Mouse (Mus musculus): Measurements from ENCODE around the gene Eif2s2.

DNA sequence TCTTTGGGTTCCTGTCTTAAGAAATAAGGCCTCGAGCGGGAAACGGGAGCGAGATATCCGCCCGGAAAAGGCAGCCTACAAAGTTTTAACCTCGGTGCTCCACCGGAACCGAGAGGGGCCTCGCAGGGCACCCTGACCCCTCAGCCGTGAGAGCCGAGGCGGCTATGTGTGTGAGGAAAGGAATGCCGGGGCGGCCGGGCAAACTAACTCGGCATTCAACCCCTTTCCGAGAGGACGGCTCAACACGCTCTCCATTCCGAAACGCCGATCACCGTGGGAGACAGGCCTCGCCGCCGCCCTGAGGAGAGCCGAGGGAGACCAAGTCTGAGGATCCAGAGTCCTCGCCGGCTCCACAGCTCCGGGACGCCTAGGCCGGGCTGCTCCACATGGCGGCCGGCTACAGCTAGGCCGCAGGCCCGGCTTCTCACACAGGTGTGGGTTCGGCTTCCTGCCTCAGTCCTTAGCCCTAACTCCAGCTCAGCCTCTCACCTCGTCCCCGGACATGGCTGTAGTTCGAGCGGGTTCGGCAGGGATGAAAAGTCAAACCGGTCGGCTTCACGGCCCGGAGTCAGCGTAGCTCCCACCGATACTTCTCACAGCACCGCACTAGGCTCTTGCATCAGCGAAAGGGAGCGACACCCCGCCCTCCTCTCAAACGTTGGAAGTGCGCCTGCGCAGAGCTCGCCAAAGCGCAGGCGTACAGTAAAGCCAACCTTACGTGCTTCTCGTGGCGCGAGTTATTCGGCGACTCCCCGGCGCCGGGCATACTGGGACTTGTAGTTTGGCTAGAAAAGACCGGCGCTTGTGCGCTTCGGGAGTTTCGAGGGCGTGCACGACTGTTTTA, at the start of gene Eif2s2:
- TF ChIP-seq ELF1 (IDR thresholded peaks at IDR 0.05; ENCODE audit: low read depth, low read length) = peak; percentile 65
- peak; percentile 28; the same call in 1 of the 2 replicates for TF ChIP-seq BHLHE40 (IDR thresholded peaks at IDR 0.05; ENCODE audit: low read depth, low read length)
- peak; percentile 96 for TF ChIP-seq HCFC1 (IDR thresholded peaks at IDR 0.05; ENCODE audit: low read depth, low read length)
- 0 out of 2 replicates have a peak, but pooled peaks have one; percentile 65 for TF ChIP-seq TBP (conservative IDR thresholded peaks at IDR 0.05; ENCODE audit: low read depth, low read length)
- no peak for TF ChIP-seq CTCF (conservative IDR thresholded peaks at IDR 0.05 in 1 of 2, IDR thresholded peaks at IDR 0.05 in 1 of 2; ENCODE audit: low read depth in 2 of 2, low read length in 2 of 2)
- 0 out of 2 replicates have a peak, but pooled peaks have one; percentile 17 for TF ChIP-seq MAZ (IDR thresholded peaks at IDR 0.05; ENCODE audit: low read depth, low read length)
- TF ChIP-seq EP300 (IDR thresholded peaks at IDR 0.05; ENCODE audit: low read length) = no peak
- TF ChIP-seq GABPA (IDR thresholded peaks at IDR 0.05; ENCODE audit: insufficient replicate concordance, low read depth, low read length) = peak; percentile 71; the same call in 1 of the 2 replicates
- TF ChIP-seq ETS1 (conservative IDR thresholded peaks at IDR 0.05; ENCODE audit: low read depth, low read length) = no peak
